Mouse (Mus musculus) ES-E14 (cell line): ENCODE data around the gene Grid2ip. TPM values are rescaled to one million over a fixed set of nuclear protein-coding genes. Genes with fewer than 3 reads are reported as not detected.

ENCODE experiments used
- DNase-seq: peaks from one replicate; pipeline ENCODE4 v3.0.0-alpha.2; 2013; ENCODE audit warnings: low read depth, low spot score
- H3K27ac ChIP-seq: 2 replicates; pipeline ENCODE4 v1.5.1; 2012; ENCODE audit warnings: low read depth, mild to moderate bottlenecking, low read length, moderate library complexity, mixed read lengths; ENCODE audit not compliant: poor library complexity, insufficient read depth, severe bottlenecking
- H3K36me3 ChIP-seq: 2 replicates; pipeline ENCODE4 v1.6.1; 2012; ENCODE audit warnings: mild to moderate bottlenecking, low read length, moderate library complexity, mixed read lengths; ENCODE audit not compliant: control insufficient read depth, poor library complexity, insufficient read depth, severe bottlenecking
- H3K4me1 ChIP-seq, 2 experiments: fragments of 150-350 bp in 1 of 2; sonication (generic) in 1 of 2; 2 replicates each; pipeline ENCODE4 v1.6.1; 2012; ENCODE audit warnings: low read length in 2 of 2, mild to moderate bottlenecking in 1 of 2, mixed read lengths in 1 of 2; ENCODE audit not compliant: control insufficient read depth in 2 of 2, insufficient read depth in 2 of 2, poor library complexity in 1 of 2
- H3K4me3 ChIP-seq, 2 experiments: fragments of 150-350 bp in 1 of 2; sonication (generic) in 1 of 2; 2 replicates each; pipeline ENCODE4 v1.5.1; 2012; ENCODE audit warnings: low read length in 2 of 2, low read depth in 1 of 2, mild to moderate bottlenecking in 1 of 2, mixed read lengths in 1 of 2; ENCODE audit not compliant: insufficient read depth in 1 of 2, poor library complexity in 1 of 2, severe bottlenecking in 1 of 2
- H3K9ac ChIP-seq: 2 replicates; pipeline ENCODE4 v1.6.1; 2012; ENCODE audit warnings: low read depth, mild to moderate bottlenecking, low read length, mixed read lengths; ENCODE audit not compliant: poor library complexity, insufficient read depth, severe bottlenecking
- H3K9me3 ChIP-seq: fragments of 150-350 bp; sonication (generic); 2 replicates; pipeline ENCODE4 v1.6.1; 2012; ENCODE audit warnings: low read depth, mild to moderate bottlenecking, low read length; ENCODE audit not compliant: control insufficient read depth, insufficient read depth
- CHD2 ChIP-seq: IDR thresholded peaks from 2 replicates; pipeline ENCODE4 v1.6.1; 2014; ENCODE audit warnings: mild to moderate bottlenecking, low read depth, low read length, inconsistent platforms
- HCFC1 ChIP-seq: IDR thresholded peaks from 2 replicates; pipeline ENCODE4 v1.6.1; 2012; ENCODE audit warnings: low read length, inconsistent platforms, borderline replicate concordance; ENCODE audit not compliant: insufficient read depth
- MAFK ChIP-seq: IDR thresholded peaks from 2 replicates; pipeline ENCODE4 v1.6.1; 2014; ENCODE audit warnings: mild to moderate bottlenecking, low read depth, low read length, inconsistent platforms; ENCODE audit not compliant: insufficient read depth
- ZC3H11A ChIP-seq: IDR thresholded peaks from 2 replicates; pipeline ENCODE4 v1.6.1; 2012; ENCODE audit warnings: low read depth, mild to moderate bottlenecking, inconsistent platforms, low read length, borderline replicate concordance
- ZNF384 ChIP-seq: IDR thresholded peaks from 2 replicates; pipeline ENCODE4 v1.6.1; 2012; ENCODE audit warnings: low read depth, low read length, inconsistent platforms
- in situ Hi-C, 2 experiments: fragments of 600-800 bp; cut with MboI; formaldehyde crosslinking; loops; one replicate each; pipeline ENCODE4 v1.15.1; 2025; ENCODE audit warnings: low sequenced_read_pairs in 2 of 2, inconsistent platforms in 1 of 2; ENCODE audit not compliant: unreplicated experiment in 2 of 2
- total RNA-seq: library from RNA; depleted of rRNA; stranded (reverse); fragments of 300-350 nt; gene quantifications from 2 replicates; pipeline ENCODE4 v1.2.3, GENCODE M21; 2012; rRNA removed

Grid2ip gene
- total RNA-seq, 1 experiment: 0.58 TPM

DNA sequence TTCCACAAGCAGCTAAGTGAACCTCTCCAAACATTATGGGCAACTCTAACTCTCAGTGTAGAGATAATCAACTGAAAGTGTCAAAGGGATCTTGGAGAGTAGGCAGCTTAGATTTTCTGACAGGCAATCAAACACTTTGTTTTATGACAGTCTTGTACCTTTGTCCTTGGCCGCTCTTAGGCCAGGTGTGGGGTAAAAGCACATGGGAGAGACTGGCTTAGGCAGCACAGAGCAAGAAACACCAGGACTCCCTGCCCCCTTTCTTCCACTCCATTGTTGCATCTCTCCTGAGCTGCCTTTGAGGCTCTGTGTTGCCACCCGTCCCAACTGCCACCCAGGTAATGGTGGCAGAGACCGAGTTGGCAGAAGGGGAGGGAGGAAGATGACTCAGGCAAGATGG is 84.2 kb downstream of the Grid2ip start:
- in situ Hi-C loops: no loop called here
- no peak for DNase-seq

DNA sequence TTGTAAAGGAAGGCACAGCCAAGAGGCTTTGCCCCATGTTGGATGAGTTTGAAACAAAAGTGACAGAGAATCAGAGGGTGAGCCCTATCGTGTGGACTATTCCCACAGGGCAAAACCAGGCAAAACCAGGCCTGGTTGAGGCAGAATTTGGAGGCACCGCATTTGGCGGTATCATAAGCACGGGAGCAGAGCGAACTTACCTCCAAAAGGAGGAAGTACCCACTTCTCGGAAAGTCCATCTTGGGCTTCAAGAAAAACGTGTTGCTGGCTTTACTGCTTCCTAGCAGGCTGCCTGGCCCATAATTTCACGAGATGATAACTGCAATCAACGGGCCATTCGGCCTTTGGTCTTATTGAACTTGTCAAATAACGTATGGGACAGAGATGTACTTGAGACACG is 84.6 kb downstream of the Grid2ip start:
- no peaks in the 10 kb centered on the region for H3K4me1 ChIP-seq
- H3K9me3 ChIP-seq: no peaks in the 10 kb centered on the region
- no peak overlapping the region for H3K27ac ChIP-seq
- H3K9ac ChIP-seq: no peak overlapping the region
- DNase-seq: no peak
- H3K36me3 ChIP-seq: no peaks in the 10 kb centered on the region
- no peak overlapping the region for H3K4me3 ChIP-seq
- TF ChIP-seq MAFK (no peak), ZC3H11A (no peak), CHD2 (no peak), ZNF384 (no peak), HCFC1 (no peak)
- in situ Hi-C loops: no loop called here

More for the DNA sequence above, 84.2 kb downstream of the Grid2ip start:
- no peaks in the 10 kb centered on the region for H3K4me1 ChIP-seq
- no peak overlapping the region for H3K9ac ChIP-seq
- H3K9me3 ChIP-seq: no peaks in the 10 kb centered on the region
- no peak overlapping the region for H3K4me3 ChIP-seq
- H3K27ac ChIP-seq: no peak overlapping the region
- TF ChIP-seq MAFK (no peak), ZC3H11A (no peak), HCFC1 (no peak), ZNF384 (no peak), CHD2 (no peak)
- H3K36me3 ChIP-seq: no peaks in the 10 kb centered on the region

Other genes starting within 250 kb of the Grid2ip start
- 17.7 and 23.8 TPM in 2 replicates for gene Rnf216, start 244.3 kb upstream of the Grid2ip start, total RNA-seq
- 0.05 and 0.36 TPM in 2 replicates for gene Olfr718-ps1, start 209.8 kb upstream of the Grid2ip start, total RNA-seq
- 11.2 and 11.5 TPM in 2 replicates for gene Rbak, start 176.6 kb upstream of the Grid2ip start, total RNA-seq
- gene Spdye4b, start 176.3 kb upstream of the Grid2ip start, total RNA-seq: 0.45 and 0.48 TPM in 2 replicates
- gene Spdye4a, start 130.4 kb upstream of the Grid2ip start, total RNA-seq: not detected in 2 replicates
- gene Zfp12, start 122.2 kb upstream of the Grid2ip start, total RNA-seq: 8.6 and 9.4 TPM in 2 replicates
- gene Zfp316, start 87.3 kb upstream of the Grid2ip start, total RNA-seq: 1.6 and 2.7 TPM in 2 replicates
- gene Zfp853, start 63.7 kb upstream of the Grid2ip start, total RNA-seq: 0.67 and 0.69 TPM in 2 replicates
- gene E130309D02Rik, start 42.0 kb upstream of the Grid2ip start, total RNA-seq: 17.9 and 20.2 TPM in 2 replicates
- gene Zdhhc4, start 28.1 kb upstream of the Grid2ip start, total RNA-seq: 27.7 and 29.3 TPM in 2 replicates
- gene Kdelr2, start 46.5 kb downstream of the Grid2ip start, total RNA-seq: 172 and 184 TPM in 2 replicates
- 9.5 and 11.5 TPM in 2 replicates for gene Daglb, start 107.2 kb downstream of the Grid2ip start, total RNA-seq
- 90.3 and 122 TPM in 2 replicates for gene Rac1, start 170.7 kb downstream of the Grid2ip start, total RNA-seq